Mouse (Mus musculus): ENCODE measurements at regions not wholly inside any gene's neighbourhood (a gene's known extent, or its start where the extent isn't known, plus 50 kb on each side); places are given as distances from the start of the nearest gene placed in this dataset.

DNA sequence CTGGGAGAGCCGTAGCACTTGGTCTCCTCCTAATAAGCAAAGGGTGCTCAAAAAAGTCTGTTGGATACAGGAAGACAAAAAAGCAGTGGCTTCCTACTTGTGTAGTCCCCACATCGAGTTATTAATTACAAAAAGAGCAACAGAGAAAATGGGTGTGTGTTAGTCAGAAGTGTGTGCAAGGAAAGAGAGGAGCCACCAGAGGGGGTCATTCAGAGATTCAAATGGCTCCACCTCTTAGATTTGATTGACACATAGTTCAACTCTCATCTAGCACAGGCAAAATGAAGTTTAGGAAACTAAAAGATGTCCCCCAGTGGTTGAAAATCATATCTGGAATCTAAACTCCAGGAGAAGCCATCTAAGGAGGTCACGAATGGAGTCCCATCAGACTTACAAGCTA is 200.2 kb upstream of the Hnrnpa3 start:
- no peak overlapping the region for H3K9ac ChIP-seq (ENCODE audit: low read length)
- no peaks in the 10 kb centered on the region for H3K4me1 ChIP-seq (replicated peaks; ENCODE audit: control insufficient read depth, insufficient read depth, low read length)
- H3K4me3 ChIP-seq (ENCODE audit: low read length) = no peak overlapping the region
- H3K4me2 ChIP-seq (ENCODE audit: low read depth, low read length) = no peak overlapping the region
- WGBS = 77% methylated on average over 3 of the region's 3 CpGs
- H3K27ac ChIP-seq (ENCODE audit: low read length) = no peak overlapping the region
- no peaks in the 10 kb centered on the region for H3K27me3 ChIP-seq (ENCODE audit: control insufficient read depth, insufficient read depth, low read depth, low read length)
- no peaks in the 10 kb centered on the region for H3K9me3 ChIP-seq (ENCODE audit: control insufficient read depth, low read length)
- ATAC-seq (ENCODE audit: low read depth) = no peak
- no peaks in the 10 kb centered on the region for H3K36me3 ChIP-seq (ENCODE audit: control insufficient read depth, insufficient read depth, low read length)

DNA sequence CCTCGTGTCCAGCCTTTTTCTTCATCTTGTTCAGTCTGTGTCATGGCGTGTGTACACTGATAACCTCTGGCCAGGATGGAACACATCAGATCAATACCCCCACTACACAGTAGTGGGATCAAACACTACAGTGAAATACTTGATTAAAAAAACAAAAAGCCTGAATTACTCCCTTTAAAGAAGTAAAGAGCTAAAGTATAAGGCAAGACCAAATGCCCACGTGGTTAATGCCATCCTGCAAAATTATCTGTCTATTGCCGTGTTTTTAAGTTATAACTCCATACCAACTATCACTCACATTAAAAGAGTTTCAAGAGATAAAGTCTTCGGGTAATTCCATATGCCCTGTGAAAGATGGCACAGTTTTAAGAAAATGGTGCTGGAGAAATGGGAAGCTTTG is 198.6 kb upstream of the Hnrnpa3 start:
- H3K4me3 ChIP-seq (ENCODE audit: low read length) = no peak overlapping the region
- no peak for ATAC-seq (ENCODE audit: low read depth)

DNA sequence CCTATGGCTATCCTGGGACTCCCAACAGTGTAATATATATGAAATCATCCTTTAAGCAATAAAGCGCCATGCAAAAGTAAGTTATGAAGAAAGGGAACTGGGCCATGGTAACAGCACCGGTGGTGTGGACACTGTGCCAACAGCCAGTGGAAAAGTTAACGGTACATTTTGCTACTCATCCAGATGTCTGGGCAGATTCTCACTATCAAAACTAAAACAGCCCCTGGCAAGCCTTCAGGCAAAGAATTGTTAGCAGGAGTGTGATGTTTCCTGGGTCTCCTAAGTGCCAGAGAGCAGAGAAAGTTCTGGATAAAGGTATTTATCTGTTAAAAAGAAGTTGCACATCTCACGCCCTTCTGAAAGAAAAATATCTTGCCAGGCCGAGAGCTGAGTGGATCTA is 198.0 kb upstream of the Hnrnpa3 start:
- no peaks in the 10 kb centered on the region for H3K4me1 ChIP-seq (replicated peaks; ENCODE audit: control insufficient read depth, insufficient read depth, low read length)
- no peaks in the 10 kb centered on the region for H3K27me3 ChIP-seq (ENCODE audit: control insufficient read depth, insufficient read depth, low read depth, low read length)
- no peaks in the 10 kb centered on the region for H3K36me3 ChIP-seq (ENCODE audit: control insufficient read depth, insufficient read depth, low read length)
- 78% methylated on average over 5 of the region's 5 CpGs for WGBS
- H3K27ac ChIP-seq (ENCODE audit: low read length) = no peak overlapping the region
- no peak overlapping the region for H3K4me3 ChIP-seq (ENCODE audit: low read length)
- no peak overlapping the region for H3K4me2 ChIP-seq (ENCODE audit: low read depth, low read length)
- H3K9ac ChIP-seq (ENCODE audit: low read length) = no peak overlapping the region
- no peak for ATAC-seq (ENCODE audit: low read depth)
- H3K9me3 ChIP-seq (ENCODE audit: control insufficient read depth, low read length) = no peaks in the 10 kb centered on the region

More for the DNA sequence above, 198.6 kb upstream of the Hnrnpa3 start:
- H3K9ac ChIP-seq (ENCODE audit: low read length) = no peak overlapping the region
- WGBS = 76% methylated on average over 5 of the region's 5 CpGs
- H3K4me1 ChIP-seq (replicated peaks; ENCODE audit: control insufficient read depth, insufficient read depth, low read length) = no peaks in the 10 kb centered on the region
- no peaks in the 10 kb centered on the region for H3K9me3 ChIP-seq (ENCODE audit: control insufficient read depth, low read length)
- no peaks in the 10 kb centered on the region for H3K27me3 ChIP-seq (ENCODE audit: control insufficient read depth, insufficient read depth, low read depth, low read length)
- no peak overlapping the region for H3K27ac ChIP-seq (ENCODE audit: low read length)
- H3K4me2 ChIP-seq (ENCODE audit: low read depth, low read length) = no peak overlapping the region
- H3K36me3 ChIP-seq (ENCODE audit: control insufficient read depth, insufficient read depth, low read length) = no peaks in the 10 kb centered on the region

DNA sequence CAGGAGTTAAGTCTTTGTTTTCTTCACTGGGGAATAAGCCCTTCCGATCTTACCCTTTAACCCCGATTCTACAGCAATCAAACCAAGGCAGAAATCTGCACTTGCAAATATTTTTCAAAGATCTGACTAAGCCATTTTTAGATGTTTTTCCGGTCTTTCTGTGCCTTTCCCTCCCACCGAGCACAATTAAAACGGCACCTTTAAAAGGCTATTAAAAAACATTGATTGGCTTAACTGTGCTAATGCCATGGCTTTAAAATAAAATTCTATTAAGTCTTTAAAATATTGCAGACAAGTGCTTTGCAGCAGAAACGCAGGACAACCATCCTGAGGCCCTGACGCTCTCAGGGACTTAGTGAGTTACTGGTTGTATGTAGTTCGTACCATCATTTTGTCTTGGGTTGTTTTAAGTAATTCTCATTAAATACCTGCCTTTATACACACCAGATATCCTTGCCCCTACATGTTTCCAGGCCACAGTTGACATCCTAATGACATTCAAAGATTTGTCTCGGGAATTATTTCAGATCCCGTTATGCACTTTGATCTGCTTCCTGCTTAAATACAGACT is 197.6 kb upstream of the Hnrnpa3 start:
- Histone ChIP-seq H3K4me2 (ENCODE audit: low read depth, low read length) (no peak overlapping the region), H3K9me3 (ENCODE audit: control insufficient read depth, low read length) (no peaks in the 10 kb centered on the region), H3K27me3 (ENCODE audit: control insufficient read depth, insufficient read depth, low read depth, low read length) (no peaks in the 10 kb centered on the region), H3K4me1 (replicated peaks; ENCODE audit: control insufficient read depth, insufficient read depth, low read length) (no peaks in the 10 kb centered on the region), H3K27ac (ENCODE audit: low read length) (no peak overlapping the region), H3K4me3 (ENCODE audit: low read length) (no peak overlapping the region), H3K9ac (ENCODE audit: low read length) (no peak overlapping the region), H3K36me3 (ENCODE audit: control insufficient read depth, insufficient read depth, low read length) (no peaks in the 10 kb centered on the region)
- WGBS = 78% methylated on average over 10 of the region's 10 CpGs
- no peak for ATAC-seq (ENCODE audit: low read depth)

DNA sequence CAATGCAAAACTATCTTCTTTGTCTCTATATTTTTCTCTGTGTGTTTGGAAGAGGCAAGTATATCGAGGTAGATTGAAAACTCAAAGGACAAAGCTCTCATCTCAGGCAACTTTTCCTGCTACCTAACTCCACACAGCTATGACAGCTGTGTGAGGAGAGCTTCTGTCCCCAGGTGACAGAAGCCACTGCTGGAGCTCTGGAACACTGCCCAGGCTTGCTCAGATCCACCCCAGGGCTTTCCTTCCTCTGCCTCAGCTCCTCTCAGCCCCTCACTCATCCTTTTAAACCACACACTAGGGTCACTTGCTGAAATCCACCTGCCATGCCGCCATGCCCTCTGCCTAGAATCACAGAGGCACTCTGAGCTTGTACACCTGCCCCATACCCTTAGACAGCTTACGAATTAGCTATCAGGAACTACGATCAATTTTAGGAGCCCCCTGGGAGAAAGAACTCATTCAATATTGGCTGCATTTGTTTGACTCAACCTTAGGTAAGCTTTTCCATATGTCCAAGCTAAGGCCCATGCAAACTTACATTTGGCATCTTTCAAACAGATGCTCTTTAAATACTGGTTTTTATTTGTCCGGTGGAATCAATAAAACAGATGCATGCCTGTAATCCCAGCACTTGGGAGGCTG is 196.9 kb upstream of the Hnrnpa3 start:
- WGBS = 81% methylated on average over 5 of the region's 5 CpGs
- Histone ChIP-seq H3K9ac (ENCODE audit: low read length) (no peak overlapping the region), H3K9me3 (ENCODE audit: control insufficient read depth, low read length) (no peaks in the 10 kb centered on the region), H3K4me1 (replicated peaks; ENCODE audit: control insufficient read depth, insufficient read depth, low read length) (no peaks in the 10 kb centered on the region), H3K36me3 (ENCODE audit: control insufficient read depth, insufficient read depth, low read length) (no peaks in the 10 kb centered on the region), H3K27me3 (ENCODE audit: control insufficient read depth, insufficient read depth, low read depth, low read length) (no peaks in the 10 kb centered on the region), H3K4me3 (ENCODE audit: low read length) (no peak overlapping the region), H3K27ac (ENCODE audit: low read length) (no peak overlapping the region), H3K4me2 (ENCODE audit: low read depth, low read length) (no peak overlapping the region)
- no peak for ATAC-seq (ENCODE audit: low read depth)

DNA sequence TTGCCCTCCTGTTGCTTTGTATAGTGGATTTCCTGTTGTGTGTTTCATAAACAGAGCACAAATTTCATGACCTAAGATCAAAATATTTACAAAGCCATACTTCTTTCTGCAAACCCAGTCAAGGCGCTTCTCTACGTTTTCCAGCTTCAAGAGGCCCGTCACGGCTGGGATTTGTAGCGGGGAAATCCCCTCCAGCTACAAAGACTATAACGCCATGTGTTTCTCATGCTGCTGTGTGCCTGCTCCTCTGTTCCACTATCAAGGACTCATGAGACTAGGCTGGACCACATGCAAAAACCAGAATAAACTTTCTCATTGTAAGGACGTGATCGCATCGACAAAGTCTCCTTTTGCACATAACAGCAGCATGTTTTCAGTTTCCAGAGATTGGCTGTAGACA is 196.0 kb upstream of the Hnrnpa3 start:
- Histone ChIP-seq H3K9me3 (ENCODE audit: control insufficient read depth, low read length) (no peaks in the 10 kb centered on the region), H3K27me3 (ENCODE audit: control insufficient read depth, insufficient read depth, low read depth, low read length) (no peaks in the 10 kb centered on the region), H3K9ac (ENCODE audit: low read length) (no peak overlapping the region), H3K4me2 (ENCODE audit: low read depth, low read length) (no peak overlapping the region), H3K4me3 (ENCODE audit: low read length) (no peak overlapping the region), H3K36me3 (ENCODE audit: control insufficient read depth, insufficient read depth, low read length) (no peaks in the 10 kb centered on the region), H3K27ac (ENCODE audit: low read length) (no peak overlapping the region), H3K4me1 (replicated peaks; ENCODE audit: control insufficient read depth, insufficient read depth, low read length) (no peaks in the 10 kb centered on the region)
- no peak for ATAC-seq (ENCODE audit: low read depth)
- WGBS = 58% methylated on average over 9 of the region's 9 CpGs

DNA sequence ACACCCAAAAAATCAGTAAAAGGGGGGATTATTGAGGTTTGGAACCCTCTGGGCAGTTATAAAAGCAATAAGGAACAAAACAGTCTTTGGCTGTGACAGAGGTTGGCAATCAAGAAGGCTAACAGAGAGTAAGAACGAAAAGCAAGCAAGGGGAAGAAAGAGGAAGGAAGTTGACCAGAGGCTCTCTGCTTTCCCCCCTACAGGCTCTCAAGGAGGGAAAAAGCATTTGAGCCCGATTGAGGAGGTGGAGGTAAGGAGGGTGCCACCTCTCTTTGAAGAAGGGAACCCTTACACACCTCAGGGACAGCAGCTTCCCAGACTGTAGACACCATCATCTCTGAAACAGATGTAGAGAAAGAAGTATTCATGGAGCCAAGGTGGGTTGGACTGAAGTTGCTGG is 194.6 kb upstream of the Hnrnpa3 start:
- WGBS = 47% methylated on average over 2 of the region's 2 CpGs

DNA sequence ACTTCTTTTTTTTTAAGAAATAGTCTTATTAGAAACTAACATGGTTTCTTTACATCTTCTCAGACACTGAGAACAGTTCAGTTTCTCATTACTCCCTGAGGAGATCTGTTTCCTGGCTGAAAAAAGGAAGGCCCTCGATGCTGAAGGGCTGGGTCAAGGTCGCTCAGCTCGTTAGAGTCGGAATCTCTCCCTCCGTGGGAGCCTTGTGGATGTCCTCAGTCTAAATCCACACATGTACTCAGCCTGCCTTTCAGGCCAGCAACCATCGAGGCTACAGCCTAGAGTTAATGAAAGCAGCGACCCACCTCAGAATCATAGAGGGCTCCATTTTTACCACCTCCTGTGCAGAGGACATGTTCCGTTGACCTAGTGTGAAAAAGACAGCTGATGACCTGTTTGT is 190.2 kb upstream of the Hnrnpa3 start:
- H3K27ac ChIP-seq (ENCODE audit: low read length) = no peak overlapping the region

More for the DNA sequence above, 194.6 kb upstream of the Hnrnpa3 start:
- ATAC-seq (ENCODE audit: low read depth) = no peak
- Histone ChIP-seq H3K36me3 (ENCODE audit: control insufficient read depth, insufficient read depth, low read length) (no peaks in the 10 kb centered on the region), H3K4me3 (ENCODE audit: low read length) (no peak overlapping the region), H3K9ac (ENCODE audit: low read length) (no peak overlapping the region), H3K9me3 (ENCODE audit: control insufficient read depth, low read length) (no peaks in the 10 kb centered on the region), H3K27ac (ENCODE audit: low read length) (no peak overlapping the region), H3K4me1 (replicated peaks; ENCODE audit: control insufficient read depth, insufficient read depth, low read length) (no peaks in the 10 kb centered on the region), H3K27me3 (ENCODE audit: control insufficient read depth, insufficient read depth, low read depth, low read length) (no peaks in the 10 kb centered on the region), H3K4me2 (ENCODE audit: low read depth, low read length) (no peak overlapping the region)

DNA sequence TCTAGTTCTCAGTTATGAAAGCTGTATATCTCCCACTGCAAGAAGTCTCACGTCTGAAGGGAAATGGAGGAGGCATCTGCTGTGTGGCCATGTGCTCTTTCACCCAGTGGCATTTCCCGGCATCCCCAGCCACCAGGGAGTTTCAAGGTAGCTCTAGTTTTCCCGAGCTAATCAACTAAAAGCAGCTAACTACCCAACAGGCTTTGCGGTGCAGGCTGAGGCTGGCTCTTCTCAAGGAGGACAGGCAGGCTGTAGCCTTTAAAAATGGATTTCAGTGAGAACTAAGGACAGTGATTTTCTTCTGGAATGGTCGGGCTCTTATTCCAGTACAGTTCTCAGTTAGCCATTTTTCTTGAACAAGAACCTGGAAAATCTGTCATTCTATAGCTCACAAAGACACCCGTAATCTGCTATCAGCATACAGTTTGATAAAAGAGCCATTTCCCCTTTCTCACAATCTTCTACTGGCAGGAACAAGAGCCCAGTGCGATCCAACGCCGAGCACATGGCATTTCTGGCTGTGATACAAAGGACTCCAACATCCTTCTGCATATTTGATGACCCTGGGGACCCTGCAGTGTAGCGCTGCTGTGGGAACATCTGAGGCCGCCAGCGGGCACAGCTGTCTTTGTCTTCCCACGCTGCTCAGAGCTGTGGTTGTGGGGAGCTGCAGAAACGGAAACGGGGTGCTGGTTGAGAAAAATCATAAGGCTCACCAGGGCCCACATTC is 188.9 kb upstream of the Hnrnpa3 start:
- ATAC-seq (ENCODE audit: low read depth) = peak; percentile 85
- peak overlapping the region; percentile 34 for H3K4me2 ChIP-seq (ENCODE audit: low read depth, low read length)

More for the DNA sequence above, 190.2 kb upstream of the Hnrnpa3 start:
- no peak overlapping the region for H3K9ac ChIP-seq (ENCODE audit: low read length)
- no peak overlapping the region for H3K4me2 ChIP-seq (ENCODE audit: low read depth, low read length)
- no peaks in the 10 kb centered on the region for H3K36me3 ChIP-seq (ENCODE audit: control insufficient read depth, insufficient read depth, low read length)
- 74% methylated on average over 8 of the region's 8 CpGs for WGBS
- H3K4me1 ChIP-seq (replicated peaks; ENCODE audit: control insufficient read depth, insufficient read depth, low read length) = peaks cover 5% of the 10 kb centered on the region; the same call in 1 of the 2 replicates
- no peaks in the 10 kb centered on the region for H3K27me3 ChIP-seq (ENCODE audit: control insufficient read depth, insufficient read depth, low read depth, low read length)
- ATAC-seq (ENCODE audit: low read depth) = no peak
- H3K4me3 ChIP-seq (ENCODE audit: low read length) = no peak overlapping the region
- H3K9me3 ChIP-seq (ENCODE audit: control insufficient read depth, low read length) = no peaks in the 10 kb centered on the region

More for the DNA sequence above, 188.9 kb upstream of the Hnrnpa3 start:
- Histone ChIP-seq H3K4me3 (ENCODE audit: low read length) (no peak overlapping the region), H3K9ac (ENCODE audit: low read length) (no peak overlapping the region), H3K9me3 (ENCODE audit: control insufficient read depth, low read length) (no peaks in the 10 kb centered on the region), H3K36me3 (ENCODE audit: control insufficient read depth, insufficient read depth, low read length) (no peaks in the 10 kb centered on the region), H3K27me3 (ENCODE audit: control insufficient read depth, insufficient read depth, low read depth, low read length) (no peaks in the 10 kb centered on the region), H3K4me1 (replicated peaks; ENCODE audit: control insufficient read depth, insufficient read depth, low read length) (peaks cover 5% of the 10 kb centered on the region; the same call in 1 of the 2 replicates), H3K27ac (ENCODE audit: low read length) (peak overlapping the region; percentile 33; the same call in 1 of the 2 replicates)
- WGBS = 28% methylated on average over 15 of the region's 15 CpGs

Measured in lung, embryonic 16.5 days (tissue).